Mouse (Mus musculus): ENCODE data around the gene Glrb.

Glrb gene

DNA sequence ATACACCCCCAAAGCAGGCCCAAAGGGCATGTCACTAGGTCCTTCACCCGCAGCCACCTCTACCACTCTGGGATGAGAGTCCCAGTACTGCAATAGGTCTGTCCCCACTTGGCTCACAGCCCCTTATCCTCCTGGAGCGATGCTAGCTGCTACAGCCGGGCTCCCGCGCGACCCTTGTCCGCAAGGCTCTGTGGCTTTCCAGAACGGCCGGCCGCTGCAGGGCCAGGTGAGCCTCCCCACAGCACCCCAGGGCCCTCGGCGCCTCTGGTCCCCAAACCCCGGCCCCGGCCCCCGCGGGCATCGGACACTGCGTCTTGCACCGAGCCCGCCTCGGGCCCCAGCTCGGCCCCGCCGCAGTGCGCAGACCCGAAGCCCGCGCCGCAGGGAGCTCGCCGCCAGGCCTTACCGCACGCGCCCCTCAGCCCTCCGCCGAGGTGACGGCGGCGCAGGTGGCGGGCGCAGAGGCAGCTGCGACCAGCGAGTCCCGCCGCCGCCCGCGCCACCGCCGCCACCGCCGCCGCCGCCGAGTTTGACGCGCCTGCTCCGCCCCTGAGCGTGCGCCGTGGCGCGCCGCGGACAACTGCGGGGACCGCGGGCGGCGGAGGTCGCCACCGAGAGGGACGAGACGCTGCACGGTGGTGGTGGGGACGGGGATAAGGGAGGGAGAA lies at the start of gene Glrb:
Gene Glrb (minus strand): TSS at position 550 of the 668 bp plus-strand sequence.
- peak in 1 of 2 experiments; percentile 10 for DNase-seq (ENCODE audit: low spot score in 2 of 2)

DNA sequence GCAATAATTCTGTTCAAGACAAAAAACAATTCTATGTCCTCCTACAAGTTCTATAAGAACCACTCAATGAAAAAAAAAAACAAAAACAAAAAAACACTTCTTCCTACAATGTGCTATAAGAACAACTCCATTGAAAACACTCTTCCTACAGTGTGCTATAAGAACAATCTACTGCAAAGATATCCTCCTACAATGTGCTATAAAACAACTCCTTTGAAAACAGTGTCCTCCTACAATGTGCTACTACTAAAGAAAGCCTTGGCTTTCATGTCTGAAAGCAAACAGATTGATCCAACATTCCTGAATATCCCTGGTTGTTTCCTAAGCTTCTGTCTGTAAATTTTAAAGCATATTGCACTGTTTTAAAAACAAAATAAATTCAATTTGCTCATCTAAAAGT lies 46.5 kb upstream of the Glrb start:
- no peak for DNase-seq (ENCODE audit: low spot score in 2 of 2)

DNA sequence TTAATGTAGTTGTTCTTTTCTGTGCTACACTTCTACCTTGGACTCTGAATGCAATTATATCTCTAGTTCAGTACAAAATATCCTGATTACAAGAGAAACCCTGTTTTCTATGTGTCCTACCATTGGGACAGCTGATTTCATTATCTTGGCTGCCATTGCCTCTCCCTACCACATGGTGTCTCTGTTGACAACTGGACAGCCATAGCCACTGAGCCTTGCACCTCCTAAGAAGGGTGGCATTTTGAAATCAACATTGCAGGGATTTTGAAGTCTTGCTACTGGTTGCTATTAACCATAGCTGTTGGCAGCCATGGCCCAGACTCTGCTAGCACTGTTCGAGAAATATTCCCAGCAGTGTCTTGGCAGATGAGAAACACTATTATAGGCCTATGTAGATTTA lies 45.1 kb upstream of the Glrb start:
- DNase-seq (ENCODE audit: low spot score in 2 of 2), result peak in 1 of 2 experiments; percentile 24

DNA sequence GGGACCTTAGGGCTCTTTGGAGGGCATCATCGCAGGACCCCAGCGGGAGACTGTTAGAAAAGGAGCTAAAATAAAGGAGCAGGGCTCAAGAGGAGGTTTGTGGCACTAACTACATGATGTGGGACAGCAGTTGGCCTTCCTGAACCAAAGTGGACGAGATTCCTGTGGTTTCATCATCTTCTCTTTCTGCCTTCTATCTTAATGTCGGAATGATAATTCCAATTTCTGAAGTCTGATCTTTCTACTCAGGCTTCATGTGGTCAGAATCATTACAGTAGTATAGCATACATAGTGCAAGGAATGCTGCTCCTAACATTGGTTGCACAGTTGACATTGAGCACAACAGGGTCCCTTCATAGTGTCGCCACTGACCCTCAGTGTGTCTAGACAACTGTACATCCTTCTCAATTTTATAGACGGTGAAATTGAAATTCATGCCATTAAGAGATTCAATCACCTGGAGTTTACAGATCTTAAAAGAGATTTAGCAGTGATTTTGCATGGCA lies 372 bp upstream of the Glrb start:
- DNase-seq (ENCODE audit: low spot score in 2 of 2), result no peak

DNA sequence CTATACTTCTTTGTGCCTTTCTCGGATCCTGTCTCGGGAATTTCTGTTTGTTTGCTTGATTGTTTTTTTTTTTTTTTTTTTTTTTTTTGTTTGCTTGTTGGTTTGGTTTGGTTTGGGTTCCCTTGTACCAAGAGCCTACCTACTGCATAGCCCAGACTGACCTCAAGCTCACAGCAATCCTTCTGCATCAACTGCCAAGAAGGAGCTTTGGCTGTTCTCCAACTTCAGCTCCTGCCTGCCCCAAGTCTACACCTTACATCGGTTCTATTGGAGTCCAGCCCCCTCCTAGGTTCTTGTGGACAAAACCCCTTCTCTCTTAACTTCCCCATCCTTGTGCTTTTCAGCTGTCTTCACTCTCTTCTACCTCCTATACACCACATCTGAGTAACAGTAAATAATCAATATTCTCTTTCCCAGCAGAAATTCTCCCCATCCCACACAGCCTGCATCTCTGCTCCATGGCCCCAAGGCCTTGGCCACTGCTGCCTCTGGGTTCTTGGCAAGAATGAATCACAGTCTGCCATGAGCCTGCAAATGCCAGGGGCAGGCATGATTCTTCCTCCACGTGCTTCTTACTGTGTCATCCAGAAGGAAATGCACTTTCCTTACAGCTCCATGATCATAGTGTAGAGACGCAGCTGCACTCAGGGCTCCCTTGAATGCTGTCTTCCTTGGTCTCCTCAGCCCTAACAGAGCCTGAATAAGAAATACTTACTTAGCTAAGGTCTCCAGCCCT lies 18.5 kb downstream of the Glrb start:
- no peak for DNase-seq (ENCODE audit: low spot score in 2 of 2)

DNA sequence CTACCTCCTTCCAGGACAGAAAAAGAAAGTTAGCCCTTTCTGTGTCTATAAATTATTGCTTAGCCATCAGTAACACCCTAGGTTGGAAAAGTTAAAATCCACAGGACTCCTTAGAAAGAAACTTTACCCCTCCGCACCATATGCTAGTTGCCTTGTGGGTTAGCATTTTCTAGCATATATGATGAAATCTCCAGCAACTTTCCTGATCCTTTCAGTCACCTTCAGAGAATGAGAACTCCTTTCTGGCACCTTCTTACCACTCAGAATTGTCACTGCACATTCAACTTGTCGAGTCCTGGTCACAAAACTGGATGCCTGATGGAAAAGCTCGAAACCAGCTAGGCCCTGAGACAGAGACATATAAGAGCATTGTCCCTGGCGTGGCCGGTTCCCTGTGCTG lies 19.1 kb downstream of the Glrb start:
- no peak for DNase-seq (ENCODE audit: low spot score in 2 of 2)

DNA sequence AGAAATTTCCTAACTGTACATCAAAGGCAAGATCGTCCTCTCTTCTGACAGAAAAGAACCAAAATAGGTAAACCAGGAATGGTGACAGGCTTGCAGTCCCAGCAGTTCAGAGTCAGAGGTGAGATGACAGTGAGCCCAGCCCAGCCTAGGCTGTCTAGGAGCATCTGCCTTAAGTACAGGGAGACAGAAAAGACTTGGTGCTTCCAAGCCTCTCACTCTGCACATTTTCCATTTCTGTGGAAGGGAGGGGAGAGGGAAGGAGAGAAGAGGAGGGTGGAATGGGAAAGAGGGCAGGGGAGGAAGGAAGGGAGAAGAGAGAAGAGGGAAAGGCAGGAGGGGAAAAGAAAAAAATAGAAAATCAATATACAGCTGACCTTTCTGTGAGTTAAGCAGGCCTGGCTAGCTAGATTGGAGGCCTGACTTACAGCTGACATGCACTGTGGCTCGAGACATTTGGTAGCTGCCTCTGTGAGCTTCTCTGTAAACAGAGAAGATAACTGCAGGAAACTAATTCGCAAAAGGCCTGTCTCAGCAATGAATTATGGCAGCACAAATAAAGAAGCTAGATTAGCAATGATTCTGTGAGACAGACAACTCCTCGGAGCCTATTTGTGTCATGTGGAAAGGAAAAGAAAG lies 20.3 kb downstream of the Glrb start:
- DNase-seq (ENCODE audit: low spot score in 2 of 2), result no peak

DNA sequence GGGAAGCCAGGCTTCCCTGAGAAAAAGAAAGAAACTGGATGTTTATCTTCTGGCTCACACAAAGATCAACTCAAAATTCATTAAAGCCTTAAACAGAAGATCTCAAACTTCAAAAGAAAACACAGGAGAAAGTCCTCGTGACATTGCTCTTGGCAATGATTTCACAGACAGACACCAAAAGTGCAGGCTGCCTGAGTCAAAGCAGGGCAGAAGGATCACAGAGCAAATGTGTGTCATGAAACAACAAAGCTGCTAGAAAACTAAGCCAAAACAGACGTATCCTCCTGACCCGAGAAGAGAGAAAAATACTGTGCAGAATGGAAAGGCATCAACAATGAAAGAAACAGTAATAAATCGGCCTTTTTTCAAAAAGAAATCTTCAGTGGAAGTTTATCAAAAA lies 22.4 kb downstream of the Glrb start:
- no peak for DNase-seq (ENCODE audit: low spot score in 2 of 2)

DNA sequence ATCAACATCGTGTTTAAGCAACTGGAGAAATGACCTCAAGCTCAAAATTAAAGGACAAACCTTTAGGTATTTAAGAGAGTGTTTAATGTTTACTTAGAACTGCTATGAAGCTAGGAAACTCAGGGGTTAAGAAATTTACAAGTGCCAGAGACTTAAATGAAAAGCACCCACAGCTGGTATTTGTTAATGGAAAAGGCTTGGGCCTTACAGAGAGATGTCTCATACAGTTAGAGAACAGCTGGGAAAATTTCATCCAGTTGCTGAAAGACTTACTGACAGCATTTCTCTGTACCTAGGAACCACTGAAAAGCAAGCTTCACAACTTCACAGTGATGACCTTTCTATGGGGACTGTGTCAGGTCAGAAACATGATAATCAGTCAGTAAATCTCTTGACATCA lies 28.3 kb downstream of the Glrb start:
- DNase-seq (ENCODE audit: low spot score in 2 of 2), result no peak

DNA sequence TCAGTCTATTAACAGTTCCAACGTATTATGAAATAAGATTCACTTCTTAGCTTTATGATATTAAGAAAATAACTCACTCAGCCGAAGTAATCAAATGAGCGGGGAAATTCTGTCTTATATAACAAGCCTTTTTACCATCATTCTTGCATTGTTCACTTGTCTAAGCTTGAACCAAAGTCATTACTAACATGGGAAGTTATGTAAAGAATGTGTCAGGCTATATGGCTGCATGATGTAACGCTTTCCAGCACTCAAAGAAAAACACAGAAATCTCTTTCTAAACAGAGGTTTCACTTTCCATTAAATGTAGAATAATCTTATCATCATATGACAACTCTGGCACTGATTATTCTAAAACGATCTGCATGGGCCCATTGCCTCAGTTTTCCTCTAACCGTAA lies 29.9 kb downstream of the Glrb start:
- no peak for DNase-seq (ENCODE audit: low spot score in 2 of 2)

DNA sequence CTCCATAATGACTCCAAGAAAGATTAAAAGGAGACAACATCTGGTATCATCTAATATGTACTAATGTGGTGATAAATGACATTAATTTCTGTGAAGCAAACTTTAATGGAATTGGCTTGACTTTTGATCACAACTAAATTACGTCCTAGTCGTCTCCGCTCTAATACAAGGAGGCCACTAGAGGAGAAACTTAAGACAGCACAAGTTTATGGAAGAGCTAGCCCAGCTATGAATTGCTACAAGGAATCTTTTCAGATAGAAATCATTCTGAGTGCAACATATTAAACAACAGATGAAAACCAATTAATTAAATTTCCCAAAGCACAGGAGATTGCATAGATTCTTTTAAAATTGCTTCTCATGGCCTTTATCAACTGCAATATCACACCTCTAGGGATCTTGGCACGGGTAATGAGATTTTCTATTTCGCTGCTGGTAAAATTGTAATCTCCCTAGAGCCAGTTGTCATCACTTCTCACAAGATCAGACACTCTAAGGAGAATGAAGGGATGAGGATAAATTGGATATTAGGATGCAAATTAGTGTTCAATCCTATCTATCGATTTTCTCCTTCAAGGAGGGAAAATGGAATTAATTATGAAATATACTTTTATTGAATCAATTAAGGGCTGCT lies 32.7 kb downstream of the Glrb start:
- DNase-seq (ENCODE audit: low spot score in 2 of 2), result no peak

DNA sequence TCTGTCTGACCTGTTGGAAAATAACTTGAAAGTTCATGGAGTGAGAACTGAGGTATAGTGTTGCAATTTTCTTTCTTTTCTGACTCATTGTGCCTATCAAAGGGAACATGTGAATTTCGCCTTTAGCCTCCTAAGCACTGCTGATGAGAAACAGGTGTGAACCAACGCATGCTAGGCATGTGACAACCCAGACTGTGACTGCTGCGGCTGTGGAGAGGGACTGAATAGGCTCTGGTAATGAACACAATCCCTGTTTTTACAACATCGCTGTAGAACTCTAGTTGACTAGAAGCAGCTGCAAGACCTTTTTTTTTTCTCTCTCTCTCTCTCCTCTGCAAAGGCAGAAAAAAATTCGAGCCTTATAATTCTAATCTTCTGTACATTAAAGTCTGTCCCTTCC lies 34.9 kb downstream of the Glrb start:
- no peak for DNase-seq (ENCODE audit: low spot score in 2 of 2)

DNA sequence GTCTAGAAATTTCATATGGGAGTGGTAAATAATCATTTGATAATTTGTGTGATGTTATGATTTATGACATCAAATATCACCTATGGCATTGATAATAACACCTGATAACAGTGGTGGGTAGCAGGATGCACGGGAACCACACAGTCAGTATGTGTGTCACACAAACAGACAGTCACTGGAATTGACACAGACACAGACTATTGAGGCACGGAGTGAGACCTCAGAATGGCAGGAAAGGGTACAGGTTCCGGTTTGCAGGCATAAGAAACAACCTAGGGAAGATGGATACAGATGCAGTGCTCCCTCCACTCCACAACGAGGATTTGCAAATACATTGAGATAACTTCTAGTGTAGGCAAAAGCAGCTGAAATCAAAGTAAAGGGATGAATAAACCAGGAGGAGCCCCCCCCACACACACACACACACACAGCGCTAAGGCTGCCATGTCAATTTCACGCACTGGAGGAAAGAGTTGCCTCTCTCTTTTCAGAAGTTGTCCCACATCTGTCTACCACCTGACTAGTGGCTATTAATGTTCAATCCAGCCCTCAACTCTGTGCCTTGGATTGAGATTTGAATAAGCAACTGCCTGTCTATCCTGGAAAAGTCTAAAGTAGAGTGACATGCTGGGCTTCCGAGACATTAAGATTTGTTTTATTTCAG lies 38.6 kb downstream of the Glrb start:
- no peak for DNase-seq (ENCODE audit: low spot score in 2 of 2)

DNA sequence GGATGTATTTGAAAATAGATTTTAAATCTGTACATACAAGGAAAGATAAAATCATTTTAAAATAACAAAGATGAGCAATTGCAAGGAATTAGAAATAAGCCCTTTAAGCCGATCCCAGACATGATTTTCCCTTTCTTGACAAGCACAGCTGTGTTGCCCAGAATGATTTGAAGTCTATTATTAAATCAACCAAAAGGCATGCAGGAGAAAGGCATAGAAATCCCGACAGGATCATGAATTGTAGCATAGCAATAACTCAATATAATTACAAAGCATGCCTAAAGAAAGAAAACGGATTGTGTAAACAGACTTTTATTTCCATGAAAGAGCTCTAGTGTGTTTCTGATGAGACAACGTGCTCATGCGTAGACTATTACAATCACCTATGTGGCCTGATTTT lies 39.4 kb downstream of the Glrb start:
- DNase-seq (ENCODE audit: low spot score in 2 of 2), result no peak

DNA sequence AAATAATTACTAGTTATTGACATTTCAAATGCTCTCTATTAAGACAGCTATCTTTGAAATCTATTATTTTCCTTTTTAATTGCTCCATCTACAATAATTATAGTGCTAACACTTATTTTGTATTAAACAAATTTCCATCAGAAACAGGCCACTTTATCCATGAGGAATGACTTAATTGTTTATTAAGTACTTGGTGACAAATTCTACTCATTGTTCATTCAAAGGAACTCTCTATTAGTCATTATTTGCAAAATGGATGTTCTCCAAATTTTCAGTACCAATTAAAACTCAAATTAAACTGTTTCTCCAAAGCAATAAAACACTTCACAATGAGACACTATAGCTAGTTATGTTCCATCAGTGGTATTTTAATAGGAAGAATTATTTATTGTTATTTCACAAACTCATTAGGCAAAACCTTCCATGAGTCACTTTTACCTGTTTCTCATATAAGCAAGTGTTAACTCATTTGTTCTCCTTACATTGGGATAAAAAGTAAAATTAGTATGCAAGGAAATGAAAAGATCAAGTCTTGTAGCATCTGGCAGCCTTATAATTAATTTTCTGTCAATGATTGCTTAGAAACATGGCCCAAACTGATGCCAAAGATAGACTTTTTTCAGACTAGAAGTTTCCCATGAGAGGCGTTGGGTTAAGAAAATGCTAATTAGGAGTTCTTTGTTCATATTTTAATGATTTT lies 41.8 kb downstream of the Glrb start:
- no peak for DNase-seq (ENCODE audit: low spot score in 2 of 2)

DNA sequence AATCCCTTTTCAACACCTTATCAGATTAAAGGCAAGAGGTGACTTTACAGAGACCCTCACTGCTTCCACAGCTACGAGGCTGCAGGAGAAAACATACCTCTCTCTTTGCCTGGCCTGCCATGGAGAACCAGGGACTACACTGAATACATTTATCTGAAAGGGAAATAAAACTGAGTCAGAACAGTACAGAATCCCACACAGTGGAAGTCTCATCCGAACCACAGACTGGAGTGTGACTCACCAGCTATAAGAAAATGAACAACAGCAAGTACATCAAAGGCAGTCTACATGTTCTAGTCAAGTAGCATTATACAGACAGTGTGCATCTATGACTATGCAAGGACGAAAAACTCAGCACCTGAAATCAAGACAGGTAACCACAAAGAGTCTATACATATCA lies 46.1 kb downstream of the Glrb start:
- DNase-seq (ENCODE audit: low spot score in 2 of 2), result no peak

DNA sequence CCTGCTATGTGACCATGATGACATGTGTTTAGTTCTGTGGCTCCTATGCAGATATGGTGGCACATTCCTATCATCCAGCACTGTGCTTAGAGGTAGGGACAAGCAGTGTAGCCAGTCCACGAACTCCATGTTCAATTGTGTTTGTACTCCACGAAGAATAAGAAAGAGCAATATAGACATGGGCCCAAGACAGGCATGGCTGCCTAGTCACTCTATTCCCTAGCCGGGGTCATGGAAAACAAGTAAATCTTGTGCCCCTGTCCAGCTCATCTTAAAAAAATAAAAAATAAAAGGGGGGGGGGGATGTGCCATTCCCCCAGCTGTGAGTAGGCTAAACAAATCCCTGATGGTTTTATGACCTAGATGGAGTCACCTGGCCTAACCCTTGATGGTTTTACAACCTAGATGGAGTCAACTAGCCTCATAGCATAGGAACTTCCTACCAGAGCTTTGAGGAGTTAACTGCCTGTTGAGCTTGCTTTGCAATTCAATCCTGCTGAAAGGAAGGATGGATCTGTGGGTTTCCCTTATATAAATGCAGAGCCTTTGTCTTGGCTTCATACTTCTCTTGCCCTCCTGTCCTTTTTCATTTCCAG lies 60.5 kb downstream of the Glrb start:
- DNase-seq (ENCODE audit: low spot score in 2 of 2), result no peak

DNA sequence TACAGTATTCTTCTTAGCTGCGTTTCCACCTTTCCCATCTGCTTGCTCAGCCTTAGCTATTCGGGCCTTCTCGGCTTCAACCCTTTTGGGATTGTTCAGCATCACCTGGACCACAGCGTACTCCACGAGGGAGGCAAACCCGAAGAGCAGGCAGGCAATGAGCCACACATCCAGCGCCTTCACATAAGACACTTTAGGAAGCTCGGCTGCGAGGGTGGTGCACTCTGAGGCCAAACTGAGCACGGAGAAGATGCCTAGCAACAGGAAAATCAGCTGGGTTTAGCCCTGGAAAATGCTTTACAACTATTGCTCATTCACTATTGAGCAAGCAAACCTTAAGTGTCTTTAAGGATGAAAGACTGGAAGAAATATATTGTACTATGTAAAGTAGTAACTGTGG lies 62.5 kb downstream of the Glrb start:
- no peak for DNase-seq (ENCODE audit: low spot score in 2 of 2)

DNA sequence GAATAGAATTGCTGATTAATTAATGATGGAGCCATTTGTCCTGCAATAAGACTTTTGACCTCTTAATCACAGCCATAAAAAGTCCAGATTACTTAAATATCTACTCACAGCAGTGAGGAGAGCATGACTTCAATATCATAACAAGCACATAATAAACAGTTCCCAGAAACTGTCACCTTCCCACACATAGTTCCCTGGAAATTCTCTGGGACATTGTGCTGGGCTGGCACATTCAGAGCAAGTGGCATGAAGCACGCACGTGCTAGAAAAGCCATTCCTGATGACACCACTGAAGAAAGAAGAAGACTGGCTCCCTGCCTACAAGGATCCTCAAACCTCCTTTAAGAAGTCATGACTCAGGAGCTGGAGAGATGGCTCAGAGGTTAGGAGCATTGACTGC lies 67.8 kb downstream of the Glrb start:
- no peak for DNase-seq (ENCODE audit: low spot score in 2 of 2)

DNA sequence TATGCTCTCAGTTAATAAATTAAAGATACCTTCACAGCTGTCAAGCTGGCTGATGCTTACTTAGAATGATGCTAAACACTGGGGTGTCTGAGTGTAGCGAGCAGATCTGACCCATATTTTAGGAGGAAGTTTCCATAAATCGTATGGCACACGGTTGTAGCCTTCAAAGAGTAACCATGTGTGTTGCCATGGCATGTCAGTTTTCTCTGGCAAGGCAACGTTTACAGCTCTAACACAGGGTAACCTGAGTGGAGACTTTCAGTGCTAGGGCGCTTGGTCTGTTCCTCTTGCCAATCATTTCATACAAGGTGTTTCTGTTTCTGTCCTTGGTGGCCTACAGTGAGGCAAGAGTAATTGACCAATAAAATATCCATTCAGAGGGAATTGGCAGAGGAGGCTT lies 73.6 kb downstream of the Glrb start:
- DNase-seq (ENCODE audit: low spot score in 2 of 2), result no peak

DNA sequence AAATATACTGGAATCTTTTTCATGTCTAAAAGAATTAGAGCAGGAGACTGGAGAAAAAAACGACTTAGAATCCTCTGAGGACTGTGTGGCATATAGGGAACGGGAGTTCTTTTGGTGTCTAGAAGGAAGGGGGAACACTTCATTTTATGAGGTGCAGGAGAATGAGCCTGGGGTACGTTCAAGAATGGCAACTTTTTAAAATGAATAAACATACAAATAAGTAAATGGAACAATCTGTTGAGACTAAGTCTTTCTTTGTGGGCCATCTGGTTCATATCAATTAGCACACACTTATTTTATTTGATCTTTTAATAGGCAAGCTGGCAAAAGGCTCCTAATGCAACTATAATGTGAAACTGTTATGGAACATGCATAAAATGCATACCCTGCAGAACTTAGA lies 75.9 kb downstream of the Glrb start:
- DNase-seq (ENCODE audit: low spot score in 2 of 2), result no peak
